Mouse (Mus musculus) B cell, adult 2 months (primary cell): Measurements from ENCODE around the gene Adam1a.
"Not testable (repeated sequence)": the region's sequence is repeated elsewhere in the genome, so short reads cannot be mapped to it uniquely, and the experiment has no call there.

ENCODE experiments used
- DNase-seq, 2 experiments: peaks; one replicate each; pipeline ENCODE4 v3.0.0; 2022

The Adam1a gene

DNA sequence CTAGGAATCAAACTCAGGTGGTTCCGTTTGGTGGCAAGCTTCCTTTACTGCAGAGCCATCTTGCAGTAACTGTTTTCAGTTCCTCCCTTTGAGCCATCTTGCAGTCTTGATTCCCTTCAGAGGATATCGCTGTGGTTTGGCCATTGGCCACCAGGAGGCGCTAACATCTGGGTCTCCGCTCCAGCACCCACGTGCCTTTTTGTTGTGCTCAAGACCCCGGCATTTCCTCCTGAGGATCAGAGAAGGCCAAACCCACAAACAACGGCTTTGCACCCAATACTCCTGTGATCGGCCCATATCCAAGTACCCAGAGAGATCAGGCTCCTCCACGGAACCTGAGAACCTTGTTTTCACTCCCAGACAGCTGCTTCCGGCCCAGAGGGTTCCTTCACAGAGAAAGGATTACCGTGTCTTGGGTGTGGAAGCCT is 19.2 kb upstream of the Adam1a start:
- peak; percentile 95 to 96 for DNase-seq

DNA sequence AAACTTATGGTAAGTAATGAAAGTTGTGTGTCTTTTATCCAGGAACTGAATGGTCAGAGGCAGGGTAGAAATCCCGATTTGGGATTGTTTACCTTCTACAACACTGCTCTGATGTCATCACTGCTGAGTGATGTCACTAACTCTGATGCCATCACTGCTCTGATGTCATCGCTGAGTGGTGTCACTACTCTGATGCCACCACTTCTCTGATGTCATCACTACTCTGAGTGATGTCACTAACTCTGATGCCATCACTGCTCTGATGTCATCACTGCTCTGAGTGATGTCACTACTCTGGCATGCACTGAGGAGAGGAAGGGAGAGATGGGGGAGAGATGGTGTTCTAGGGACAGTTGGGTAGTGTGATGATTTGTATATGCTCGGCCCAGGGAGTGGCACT is 17.2 kb upstream of the Adam1a start:
- DNase-seq: peak in 1 of 2 experiments; percentile 8

DNA sequence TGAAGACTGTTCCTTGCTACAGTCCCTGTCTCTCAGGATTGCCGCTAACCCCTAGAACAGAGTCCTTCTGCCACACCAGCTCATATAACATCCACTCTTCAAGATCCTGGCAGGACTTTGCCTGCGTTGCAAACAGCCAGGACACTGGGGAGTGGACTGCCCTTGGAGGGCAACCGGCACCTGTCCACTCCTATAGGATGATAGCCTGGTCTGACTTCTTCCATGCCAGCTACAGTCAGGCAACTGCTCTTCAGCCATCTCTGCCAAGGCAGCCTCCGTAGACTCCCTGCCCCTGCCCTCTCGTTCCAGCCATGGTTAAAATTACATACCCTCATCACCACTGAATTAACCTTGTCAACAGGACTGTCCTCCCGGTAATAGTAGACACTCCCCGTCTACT is 3.9 kb upstream of the Adam1a start:
- no peak for DNase-seq

DNA sequence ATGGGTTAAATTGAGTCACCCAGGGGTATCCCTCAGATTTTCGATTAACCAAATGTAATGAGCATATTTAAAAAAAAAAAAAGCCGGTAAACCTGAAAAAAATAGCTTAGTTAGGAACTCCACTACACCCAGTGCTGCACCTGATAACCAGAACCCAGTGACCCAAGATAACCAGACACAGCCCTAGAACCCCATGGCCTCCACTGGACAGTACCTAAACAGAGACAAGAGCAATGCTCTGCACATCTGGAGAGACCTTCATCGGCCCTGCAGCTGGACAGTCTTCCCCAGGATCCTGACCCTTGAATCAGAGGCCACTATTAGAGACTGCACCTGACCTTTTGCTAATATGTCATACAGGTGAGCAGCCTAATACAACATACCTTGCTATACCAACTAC is 1.8 kb upstream of the Adam1a start:
- no peak for DNase-seq

- DNase-seq: peak; percentile 44 to 55
Measured at GRCm38 (mm10) chr5:121546530-121546895, 1.2 kb upstream of the Adam1a start.

GRCm38 (mm10) chr5:121545793-121546529 is 679 bp upstream of the Adam1a start, which contains the start of gene Mapkapk5:
Gene Mapkapk5 (minus strand): TSS chr5:121545905.
- DNase-seq: peak; percentile 99

DNA sequence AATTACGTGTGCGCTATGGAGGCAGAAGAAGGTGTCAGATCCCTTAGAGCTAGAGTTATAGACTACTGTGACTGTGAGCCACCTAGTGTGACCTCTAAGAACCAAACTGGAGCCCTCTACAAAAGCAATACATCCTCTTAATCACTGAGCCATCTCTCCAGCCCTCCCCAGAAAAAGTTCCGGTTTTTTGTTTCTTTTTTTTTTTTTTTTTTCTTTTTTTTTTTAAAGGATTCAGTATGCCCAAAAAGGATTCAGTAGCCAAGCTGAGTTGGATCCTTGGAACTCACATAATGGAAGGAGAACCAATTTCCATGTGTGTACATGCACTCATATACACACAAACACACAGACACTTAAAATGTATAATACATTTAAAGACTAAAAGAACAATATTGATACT is 1.9 kb downstream of the Adam1a start:
- no peak for DNase-seq

DNA sequence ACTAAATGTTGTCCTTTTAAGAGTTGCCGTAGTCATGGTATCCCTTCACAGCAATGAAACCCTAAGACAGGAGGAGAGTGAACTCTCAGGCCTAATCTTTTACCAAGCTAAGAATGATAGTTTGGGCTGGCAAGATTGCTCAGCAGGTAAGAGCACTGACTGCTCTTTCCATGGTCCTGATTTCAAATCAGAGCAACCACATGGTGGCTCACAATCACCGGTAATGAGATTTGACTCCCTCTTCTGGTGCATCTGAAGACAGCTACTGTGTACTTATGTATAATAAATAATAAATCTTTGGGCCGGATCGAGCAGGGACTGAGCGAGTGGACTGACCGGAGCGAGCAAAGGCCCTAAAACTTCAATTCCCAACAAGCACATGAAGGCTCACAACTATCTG is 4.0 kb downstream of the Adam1a start:
- peak in 1 of 2 experiments; percentile 6 for DNase-seq

DNA sequence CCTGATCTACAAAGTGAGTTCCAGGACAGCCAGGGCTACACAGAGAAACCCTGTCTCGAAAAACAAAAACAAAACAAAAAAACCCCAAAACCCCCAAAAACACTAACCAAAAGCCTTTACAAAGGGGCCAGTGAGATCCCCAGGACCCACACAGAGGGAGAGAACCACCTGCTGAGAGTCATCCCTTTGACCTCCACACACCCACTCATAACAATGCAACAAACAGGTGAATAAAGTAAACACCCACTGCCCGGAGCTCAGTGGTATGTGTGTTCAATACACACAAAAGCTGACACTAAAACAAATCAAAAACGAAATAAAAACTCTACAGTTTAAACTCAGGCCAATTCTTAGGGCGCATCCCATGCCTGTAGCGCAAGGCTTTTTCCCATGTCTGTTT is 5.2 kb downstream of the Adam1a start:
- no peak for DNase-seq

DNA sequence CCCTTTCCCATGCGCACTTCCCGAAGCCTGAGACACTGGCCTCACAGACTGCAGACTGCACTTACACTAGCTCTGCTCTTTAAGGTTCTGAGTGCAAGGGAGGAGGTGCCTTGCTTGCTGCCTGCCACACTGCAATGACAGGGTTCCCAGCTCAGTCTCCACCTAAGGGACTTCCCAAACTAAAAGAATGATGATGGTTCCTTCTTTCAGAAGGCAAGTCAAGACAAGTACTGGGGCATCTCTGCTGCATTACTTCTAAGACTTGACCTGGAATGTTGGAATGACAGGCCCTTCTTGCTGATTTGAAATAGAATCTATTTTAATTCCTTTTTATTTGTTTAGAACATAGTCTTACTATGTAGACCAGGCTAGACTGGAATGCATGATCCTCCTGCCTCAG is 7.7 kb downstream of the Adam1a start:
- no peak for DNase-seq

DNA sequence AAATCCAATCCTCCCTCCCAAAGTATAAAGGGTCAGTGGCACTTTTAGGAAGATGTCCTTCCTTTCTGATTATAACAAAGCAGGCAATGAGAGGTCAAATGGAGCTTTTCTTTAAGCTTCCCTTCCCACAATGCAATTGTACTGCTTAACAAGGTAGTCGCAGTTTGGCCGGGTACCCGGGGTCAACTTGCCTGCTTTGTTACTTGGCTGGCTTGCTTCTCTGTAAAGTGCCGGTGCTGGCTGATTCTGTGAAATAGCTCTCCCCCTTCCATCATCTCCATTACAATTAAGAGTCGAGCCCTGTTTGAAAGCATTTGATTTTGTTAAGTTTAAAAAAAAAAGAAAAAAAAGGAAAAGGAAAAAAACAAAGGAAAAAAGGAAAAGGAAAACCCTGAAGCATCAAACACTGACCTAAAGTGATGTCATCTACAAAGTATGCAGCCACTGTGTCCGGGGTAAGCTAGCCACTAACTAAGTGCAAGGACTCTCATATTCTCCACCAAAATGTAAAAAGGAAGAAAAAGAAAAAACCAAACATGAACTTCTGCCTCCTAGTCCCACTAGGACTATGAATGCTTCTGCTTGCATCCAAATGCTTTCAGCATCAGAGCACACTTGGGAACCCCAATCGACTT is 8.2 kb downstream of the Adam1a start:
- no peak for DNase-seq

GRCm38 (mm10) chr5:121535116-121535515 is 10.2 kb downstream of the Adam1a start:
- DNase-seq: no peak

DNA sequence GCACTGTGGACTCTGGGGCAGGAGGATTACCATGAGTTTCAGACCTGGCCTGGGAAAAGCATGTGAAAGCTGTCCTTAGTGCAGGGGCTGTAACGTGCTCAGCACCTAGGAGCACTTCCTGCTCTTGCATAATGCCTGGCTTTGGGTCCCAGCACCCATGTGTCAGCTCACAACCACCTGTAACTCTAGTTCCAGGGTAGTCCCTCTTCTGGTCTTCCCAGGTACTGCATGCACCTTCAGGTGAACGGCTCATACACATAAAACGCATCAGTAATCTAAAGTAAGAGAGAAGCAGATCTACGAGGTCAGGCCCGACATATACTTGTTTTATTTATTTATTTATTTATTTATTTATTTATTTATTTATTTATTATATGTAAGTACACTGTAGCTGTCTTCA is 10.8 kb downstream of the Adam1a start:
- peak; percentile 49 for DNase-seq

- DNase-seq: no peak
Measured at GRCm38 (mm10) chr5:121526961-121527360, 18.3 kb downstream of the Adam1a start.

DNA sequence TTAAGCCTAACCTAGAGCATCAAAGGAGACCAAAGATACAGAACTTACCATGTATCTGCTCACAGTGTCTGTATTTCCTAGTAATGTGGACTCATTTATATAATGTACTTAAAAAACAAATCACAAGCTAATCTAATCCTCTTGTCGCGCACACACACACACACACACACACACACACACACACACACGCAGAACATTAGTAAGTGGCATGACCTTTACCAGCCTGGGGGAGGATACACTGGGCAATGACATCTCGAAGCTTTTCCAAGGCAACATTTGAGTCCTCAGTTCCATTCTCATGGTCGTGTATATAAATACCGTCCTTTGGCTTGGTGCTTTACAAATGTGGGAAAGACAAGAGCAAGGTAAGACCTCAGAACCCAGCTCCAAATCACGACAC is 18.8 kb downstream of the Adam1a start:
- no peak for DNase-seq

DNA sequence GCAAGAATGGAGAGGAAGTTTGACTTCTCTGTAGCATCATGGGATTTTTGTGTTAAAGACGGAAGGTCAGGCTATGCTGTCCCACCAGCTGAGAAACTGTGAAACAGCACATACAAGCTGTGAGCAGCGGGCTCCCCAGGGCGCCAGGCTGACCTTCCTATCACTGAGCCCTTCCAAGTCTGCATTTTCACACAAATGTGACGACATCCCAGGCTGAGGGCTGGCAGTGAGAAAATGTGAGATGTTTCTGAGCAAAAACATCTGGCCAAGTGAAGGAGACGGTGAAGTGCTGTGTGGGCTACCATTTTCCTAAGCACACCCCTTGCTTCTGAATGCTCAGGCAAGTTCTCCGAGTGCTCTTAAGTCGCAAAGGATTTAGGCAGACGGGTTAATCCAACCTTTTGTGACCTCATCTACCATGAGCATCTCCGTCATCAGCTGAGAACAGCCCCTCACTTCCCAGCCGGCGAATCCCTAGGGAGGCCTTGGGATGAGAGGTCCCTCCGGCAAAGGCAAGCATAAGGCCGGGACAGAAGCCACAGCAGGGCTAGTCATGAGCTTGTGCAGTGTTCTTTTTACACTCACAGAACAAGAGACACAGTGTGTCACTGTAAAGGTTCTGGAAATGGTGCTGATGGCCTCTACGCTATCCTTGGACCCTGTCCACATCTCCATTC is 19.4 kb downstream of the Adam1a start:
- no peak for DNase-seq

DNA sequence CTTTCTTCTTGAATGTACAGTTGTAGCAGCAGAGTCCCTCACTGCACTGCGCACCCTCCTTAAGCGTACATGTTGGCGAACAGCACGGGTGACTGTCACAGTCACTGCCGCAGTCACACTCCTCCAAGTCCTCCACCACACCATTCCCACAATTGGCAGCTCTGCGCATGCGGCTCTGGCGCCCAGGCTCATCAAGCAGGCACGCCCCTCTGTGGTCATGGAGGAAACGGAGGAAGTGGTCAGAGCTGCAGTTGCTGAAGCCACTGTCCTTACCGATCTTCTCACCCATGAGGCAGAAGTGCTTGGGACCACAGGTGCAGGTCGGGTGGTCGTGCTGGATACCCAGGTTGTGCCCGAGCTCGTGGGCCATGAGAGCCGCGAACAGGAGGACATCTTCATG is 25.5 kb downstream of the Adam1a start:
- not testable (repeated sequence) for DNase-seq

GRCm38 (mm10) chr5:121518983-121519382 is 26.3 kb downstream of the Adam1a start:
- no peak for DNase-seq

DNA sequence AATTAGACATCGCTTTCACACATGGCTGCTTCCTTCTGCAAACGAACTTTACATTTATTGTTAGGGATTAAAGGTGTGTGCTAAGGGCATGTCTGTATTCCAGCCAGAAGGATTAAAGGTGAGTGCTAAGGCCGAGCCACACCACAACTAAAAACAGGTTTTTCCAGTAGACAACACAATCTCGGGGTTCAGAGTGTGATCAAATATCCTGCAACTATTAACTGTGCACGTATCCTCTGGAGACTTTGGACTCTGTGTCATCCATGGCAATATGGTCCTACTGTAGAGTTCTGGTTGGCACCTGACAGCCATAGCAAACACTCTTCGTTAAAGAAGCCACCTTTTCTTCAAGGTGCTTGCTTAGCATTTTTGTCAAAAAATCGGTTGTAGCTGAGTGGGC is 35.3 kb downstream of the Adam1a start:
- DNase-seq: no peak

GRCm38 (mm10) chr5:121506846-121507245 is 38.4 kb downstream of the Adam1a start:
- DNase-seq: no peak

- DNase-seq: no peak
Measured at GRCm38 (mm10) chr5:121503231-121503630, 42.1 kb downstream of the Adam1a start, which contains the start of gene Adam1b. Gene Adam1b (minus strand): TSS chr5:121503435.

- DNase-seq: not testable (repeated sequence)
Measured at GRCm38 (mm10) chr5:121501424-121501996, 43.8 kb downstream of the Adam1a start.

GRCm38 (mm10) chr5:121500719-121501118 is 44.6 kb downstream of the Adam1a start:
- DNase-seq: no peak

DNA sequence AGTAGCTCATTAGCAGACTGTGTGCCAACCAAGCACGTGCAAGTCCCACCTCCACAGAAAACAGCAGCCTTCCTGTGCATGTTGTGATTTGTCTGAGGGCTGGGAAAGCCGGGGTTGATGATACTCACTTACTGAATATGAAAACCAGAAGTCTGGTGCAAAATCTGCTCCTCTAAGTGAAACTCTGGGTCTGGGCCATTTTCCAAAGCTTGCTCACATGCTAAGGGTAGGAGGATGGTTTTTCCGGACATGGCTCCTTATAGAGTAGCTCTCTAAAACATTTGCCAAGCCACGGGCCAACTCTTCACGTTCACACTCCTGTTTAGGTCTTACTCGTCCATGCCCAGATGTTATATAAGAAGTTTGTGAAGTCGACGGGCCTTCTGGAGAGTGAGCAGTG is 52.0 kb downstream of the Adam1a start:
- DNase-seq: no peak
